9 mouse cellular contexts compared by ENCODE assay signal in genomic region chr10:21922716-21923350, GRCm38 (mm10). TPM values are rescaled to one million over a fixed set of nuclear protein-coding genes. Genes with fewer than 3 reads are reported as not detected.
DNase-seq lines count a peak whose midpoint lies in the region; ATAC-seq and TF ChIP-seq lines count a peak whose summit lies in the region.
"Had no signal": no experiment of that assay in that cellular context is flagged by ENCODE, and none has a peak within 500 bp of the region (broad histone marks: within the 10 kb centered on the region; RNA-seq: fewer than 3 reads in every experiment).

No protein-coding gene starts in this region.

- peak overlapping the region; percentile 51; the same call in 1 of the 2 replicates for H3K4me3 ChIP-seq in layer of hippocampus, adult 2 months
- no peak overlapping the region for H3K4me3 ChIP-seq in cerebellum, adult 2 months (replicated peaks; ENCODE audit: insufficient read depth, low read depth, low read length)
- no peak overlapping the region for H3K4me3 ChIP-seq in hindbrain, embryonic 15.5 days
- H3K4me3 ChIP-seq in neural tube, embryonic 14.5 days (ENCODE audit: low read depth, low read length): no peak overlapping the region

- no peak for TF ChIP-seq POLR2A in cerebellum, adult 2 months (IDR thresholded peaks at IDR 0.05; ENCODE audit: borderline replicate concordance, insufficient read depth, low read length)

- peak overlapping the region; percentile 90 for H3K27ac ChIP-seq in layer of hippocampus, adult 2 months
- no peak overlapping the region for H3K27ac ChIP-seq in cerebellum, adult 2 months (ENCODE audit: insufficient read depth, low read length)
- peak overlapping the region; percentile 83 for H3K27ac ChIP-seq in hindbrain, embryonic 15.5 days (replicated peaks)
- peak overlapping the region; percentile 76 for H3K27ac ChIP-seq in neural tube, embryonic 14.5 days (ENCODE audit: low read depth, low read length)
- H3K27ac ChIP-seq: liver, embryonic 14.5 days had no signal

- 26% methylated on average over 8 of the region's 8 CpGs for WGBS in cerebellum, adult 2 months
- 30% methylated on average over 8 of the region's 8 CpGs for WGBS in hindbrain, embryonic 15.5 days
- 41% methylated on average over 8 of the region's 8 CpGs for WGBS in neural tube, embryonic 14.5 days

- no peak for DNase-seq in layer of hippocampus, adult 2 months (ENCODE audit: low spot score in 2 of 2)
- no peak for DNase-seq in layer of hippocampus, postnatal 10 days (ENCODE audit: low spot score in 2 of 2)
- peak; percentile 37 to 41 for DNase-seq in cerebellum, adult 2 months
- DNase-seq in thymus, postnatal 36 days: no peak
- DNase-seq in gastrocnemius, postnatal 14 days: no peak
- DNase-seq in adrenal gland, postnatal 10 days: no peak

- H3K4me1 ChIP-seq in cerebellum, adult 2 months (ENCODE audit: control insufficient read depth, insufficient read depth, low read length): peaks cover 22% of the 10 kb centered on the region
- peaks cover 28% of the 10 kb centered on the region for H3K4me1 ChIP-seq in hindbrain, embryonic 15.5 days (replicated peaks)
- peaks cover 17% of the 10 kb centered on the region for H3K4me1 ChIP-seq in neural tube, embryonic 14.5 days (ENCODE audit: control insufficient read depth, insufficient read depth, low read length)

- no peaks in the 10 kb centered on the region for H3K9me3 ChIP-seq in hindbrain, embryonic 15.5 days
- H3K9me3 ChIP-seq in neural tube, embryonic 14.5 days (ENCODE audit: control insufficient read depth, low read length): no peaks in the 10 kb centered on the region

- ATAC-seq in hindbrain, embryonic 15.5 days (ENCODE audit: low FRiP score, low read depth): no peak
- 0 out of 2 replicates have a peak, but pooled peaks have one; percentile 25 for ATAC-seq in neural tube, embryonic 14.5 days (ENCODE audit: low read depth)

- H3K4me2 ChIP-seq in hindbrain, embryonic 15.5 days: peak overlapping the region; percentile 42
- peak overlapping the region; percentile 26; the same call in 1 of the 2 replicates for H3K4me2 ChIP-seq in neural tube, embryonic 14.5 days (ENCODE audit: low read depth, low read length)

- no peaks in the 10 kb centered on the region for H3K36me3 ChIP-seq in hindbrain, embryonic 15.5 days
- no peaks in the 10 kb centered on the region for H3K36me3 ChIP-seq in neural tube, embryonic 14.5 days (ENCODE audit: control insufficient read depth, insufficient read depth, low read length)

- intact Hi-C loops in gastrocnemius, postnatal 14 days (cut with DNase I; ENCODE audit: low total_unique reads): no loop called here

- H3K27me3 ChIP-seq in cerebellum, adult 2 months (ENCODE audit: control insufficient read depth, insufficient read depth, low read length): no peaks in the 10 kb centered on the region
- no peaks in the 10 kb centered on the region for H3K27me3 ChIP-seq in hindbrain, embryonic 15.5 days
- H3K27me3 ChIP-seq in neural tube, embryonic 14.5 days (ENCODE audit: control insufficient read depth, insufficient read depth, low read length): no peaks in the 10 kb centered on the region

- TF ChIP-seq CTCF in layer of hippocampus, adult 2 months (conservative IDR thresholded peaks at IDR 0.05): no peak
- no peak for TF ChIP-seq CTCF in cerebellum, adult 2 months (IDR thresholded peaks at IDR 0.05; ENCODE audit: borderline replicate concordance, insufficient read depth, low read depth, low read length)

- no peak overlapping the region for H3K9ac ChIP-seq in hindbrain, embryonic 15.5 days
- H3K9ac ChIP-seq in neural tube, embryonic 14.5 days (replicated peaks; ENCODE audit: low read depth, low read length): no peak overlapping the region
- H3K9ac ChIP-seq: liver, embryonic 14.5 days had no signal

RNA-seq across cellular contexts. Expression of gene Sgk1, which starts 40.8 kb away (rescaled TPM):
- total RNA-seq in layer of hippocampus, adult 2 months (2021): 100 to 1,000 TPM in 1 of 2 experiments, 10 to 100 TPM in 1; 97.7 to 103 TPM
- 10 to 100 TPM; 64.4 to 65.5 TPM for total RNA-seq in layer of hippocampus, postnatal 10 days (2021)
- 40.4 and 56.6 TPM in 2 replicates for polyA plus RNA-seq in cerebellum, adult 2 months (2012; rRNA removed)
- polyA plus RNA-seq in hindbrain, embryonic 15.5 days (2015; fragmentation: Nextera tagmentation; extraction: Ambion mirVana): 36.6 and 41.5 TPM in 2 replicates
- polyA plus RNA-seq in neural tube, embryonic 14.5 days (2014; fragmentation: Nextera tagmentation; extraction: Ambion mirVana): 32.6 and 37.9 TPM in 2 replicates
- 100 to 1,000 TPM; 137 to 328 TPM for total RNA-seq in gastrocnemius, postnatal 14 days (2021)
- 100 to 1,000 TPM in 1 of 2 experiments, 10 to 100 TPM in 1; 95.0 to 204 TPM for total RNA-seq in adrenal gland, postnatal 10 days (2021)

Comparison
In these comparisons a context has a peak if more than half of its experiments do, and no peak if none do; other contexts are left out.
1. DNase-seq: peak in cerebellum, adult 2 months (2 of 2); none in layer of hippocampus, adult 2 months (0 of 2), layer of hippocampus, postnatal 10 days (0 of 2), thymus, postnatal 36 days (0 of 2), gastrocnemius, postnatal 14 days (single experiment) and adrenal gland, postnatal 10 days (single experiment).